Mouse (Mus musculus): ENCODE measurements around the gene Catsperb.
"Not testable (repeated sequence)": the region's sequence is repeated elsewhere in the genome, so short reads cannot be mapped to it uniquely, and the experiment has no call there.

- not testable (repeated sequence) for TF ChIP-seq POLR2A (IDR thresholded peaks at IDR 0.05; ENCODE audit: low read depth, low read length); CTCF (IDR thresholded peaks at IDR 0.05; ENCODE audit: borderline replicate concordance, insufficient read depth, low read length)
Measured at GRCm38 (mm10) chr12:101511326-101511725, 106.9 kb downstream of the Catsperb start.
